Mouse (Mus musculus): Measurements from ENCODE around the gene Ip6k2. TPM values are rescaled to one million over a fixed set of nuclear protein-coding genes. Genes with fewer than 3 reads are reported as not detected.

The Ip6k2 gene
- total and polyA plus RNA-seq, 2 experiments from 2014 or later: 22.1 to 28.9 TPM

DNA sequence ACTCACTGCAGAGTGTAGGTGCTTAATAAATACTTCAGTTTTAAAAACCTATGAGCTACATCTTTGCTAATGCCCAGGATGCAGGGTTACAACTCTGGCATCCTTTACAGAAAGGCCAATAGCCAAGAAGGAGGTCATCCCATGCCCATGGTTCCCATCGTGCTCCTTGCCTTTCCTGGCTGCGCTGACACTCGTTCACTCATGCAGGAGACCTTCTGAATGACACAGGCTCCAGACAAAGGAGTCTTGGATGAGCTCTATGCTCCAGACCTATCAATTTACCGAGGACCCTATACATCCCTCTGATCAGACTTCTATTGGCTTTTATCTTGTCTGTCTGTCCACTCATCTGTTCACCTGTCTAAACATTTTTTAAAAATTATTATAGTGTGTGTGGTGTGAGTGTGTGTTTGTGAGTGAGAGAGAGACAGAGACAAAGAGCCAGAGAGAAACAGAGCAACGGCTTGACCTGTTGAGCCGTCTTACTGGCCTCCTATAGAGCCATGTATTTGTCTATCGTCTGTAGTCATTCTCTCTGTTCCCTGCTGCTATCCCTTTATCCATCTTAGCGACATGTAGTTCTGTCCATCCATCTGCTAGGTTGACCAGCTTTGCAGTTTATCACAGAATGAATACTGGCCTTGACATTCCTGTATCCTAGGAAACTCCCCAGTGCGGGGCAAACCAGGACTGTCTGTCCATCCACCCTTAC is 604 bp upstream of the Ip6k2 start:
- no peaks in the 10 kb centered on the region for H3K27me3 ChIP-seq (ENCODE audit: control insufficient read depth, insufficient read depth, low read length)
- TF ChIP-seq EP300 (IDR thresholded peaks at IDR 0.05; ENCODE audit: low read depth) (no peak), CTCF (IDR thresholded peaks at IDR 0.05; ENCODE audit: low read depth) (no peak)
- 31% methylated on average over 9 of the region's 9 CpGs for WGBS
- no peak overlapping the region for H3K27ac ChIP-seq (ENCODE audit: low read depth)
- H3K36me3 ChIP-seq (replicated peaks; ENCODE audit: control insufficient read depth, insufficient read depth, low read length): peaks cover 4% of the 10 kb centered on the region; the same call in 1 of the 2 replicates
- H3K4me3 ChIP-seq (ENCODE audit: low read depth, low read length): peak overlapping the region; percentile 91
- H3K4me2 ChIP-seq (ENCODE audit: low read depth, low read length): peak overlapping the region; percentile 79
- H3K4me1 ChIP-seq (ENCODE audit: control insufficient read depth, insufficient read depth): peaks cover 25% of the 10 kb centered on the region
- ATAC-seq (ENCODE audit: insufficient read depth, low read depth): no peak
- no peak overlapping the region for H3K9ac ChIP-seq (replicated peaks; ENCODE audit: low read depth, low read length)
- no peak for DNase-seq (ENCODE audit: low spot score)
- no peaks in the 10 kb centered on the region for H3K9me3 ChIP-seq (replicated peaks; ENCODE audit: control insufficient read depth, low read length)

GRCm38 (mm10) chr9:108785416-108785815 is 1.8 kb downstream of the Ip6k2 start:
- Histone ChIP-seq H3K4me2 (ENCODE audit: low read depth, low read length) (peak overlapping the region; percentile 79), H3K9ac (replicated peaks; ENCODE audit: low read depth, low read length) (no peak overlapping the region; the same call in 1 of the 2 replicates), H3K4me1 (ENCODE audit: control insufficient read depth, insufficient read depth) (peaks cover 41% of the 10 kb centered on the region), H3K27me3 (ENCODE audit: control insufficient read depth, insufficient read depth, low read length) (no peaks in the 10 kb centered on the region), H3K36me3 (replicated peaks; ENCODE audit: control insufficient read depth, insufficient read depth, low read length) (peaks cover 4% of the 10 kb centered on the region; the same call in 1 of the 2 replicates), H3K27ac (ENCODE audit: low read depth) (no peak overlapping the region), H3K9me3 (replicated peaks; ENCODE audit: control insufficient read depth, low read length) (no peaks in the 10 kb centered on the region), H3K4me3 (ENCODE audit: low read depth, low read length) (peak overlapping the region; percentile 91; the same call in 1 of the 2 replicates)
- no peak for TF ChIP-seq EP300 (IDR thresholded peaks at IDR 0.05; ENCODE audit: low read depth)
- no peak for TF ChIP-seq CTCF (IDR thresholded peaks at IDR 0.05; ENCODE audit: low read depth)
- DNase-seq (ENCODE audit: low spot score): no peak
- ATAC-seq (ENCODE audit: insufficient read depth, low read depth): no peak

- DNase-seq (ENCODE audit: low spot score) (no peak), ATAC-seq (ENCODE audit: insufficient read depth, low read depth) (no peak)
- no peak for TF ChIP-seq CTCF (IDR thresholded peaks at IDR 0.05; ENCODE audit: low read depth)
- TF ChIP-seq EP300 (IDR thresholded peaks at IDR 0.05; ENCODE audit: low read depth): no peak
- Histone ChIP-seq H3K27me3 (ENCODE audit: control insufficient read depth, insufficient read depth, low read length) (no peaks in the 10 kb centered on the region), H3K36me3 (replicated peaks; ENCODE audit: control insufficient read depth, insufficient read depth, low read length) (peaks cover 4% of the 10 kb centered on the region; the same call in 1 of the 2 replicates), H3K4me2 (ENCODE audit: low read depth, low read length) (no peak overlapping the region), H3K4me3 (ENCODE audit: low read depth, low read length) (no peak overlapping the region), H3K9me3 (replicated peaks; ENCODE audit: control insufficient read depth, low read length) (no peaks in the 10 kb centered on the region), H3K4me1 (ENCODE audit: control insufficient read depth, insufficient read depth) (peaks cover 41% of the 10 kb centered on the region), H3K9ac (replicated peaks; ENCODE audit: low read depth, low read length) (no peak overlapping the region), H3K27ac (ENCODE audit: low read depth) (0 out of 2 replicates have a peak overlapping the region, but pooled peaks have one; percentile 38)
- 46% methylated on average over 1 of the region's 1 CpGs for WGBS
Measured at GRCm38 (mm10) chr9:108786494-108786893, 2.9 kb downstream of the Ip6k2 start.

DNA sequence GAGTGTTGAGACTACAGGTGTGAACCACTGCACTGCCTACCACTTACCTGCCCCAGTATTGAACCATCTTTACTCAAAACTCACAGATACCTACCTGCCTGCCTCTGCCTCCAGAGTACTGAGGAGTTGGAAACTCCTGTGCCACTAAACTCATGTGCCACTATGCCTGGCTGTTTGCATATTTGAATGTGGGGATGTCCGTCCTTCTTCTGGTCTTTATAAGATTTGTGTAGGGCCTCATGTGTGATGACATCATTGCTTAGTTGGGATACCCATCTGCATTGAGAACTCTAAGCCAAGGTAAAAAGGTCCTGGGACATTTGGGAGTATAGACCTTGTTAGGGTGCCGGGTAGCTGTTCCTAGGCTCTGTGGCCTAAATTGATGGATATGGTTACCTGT is 3.5 kb downstream of the Ip6k2 start:
- no peak overlapping the region for H3K9ac ChIP-seq (replicated peaks; ENCODE audit: low read depth, low read length)
- WGBS: 86% methylated on average over 2 of the region's 2 CpGs
- ATAC-seq (ENCODE audit: insufficient read depth, low read depth) (no peak), DNase-seq (ENCODE audit: low spot score) (no peak)
- peaks cover 4% of the 10 kb centered on the region; the same call in 1 of the 2 replicates for H3K36me3 ChIP-seq (replicated peaks; ENCODE audit: control insufficient read depth, insufficient read depth, low read length)
- no peaks in the 10 kb centered on the region for H3K9me3 ChIP-seq (replicated peaks; ENCODE audit: control insufficient read depth, low read length)
- H3K4me1 ChIP-seq (ENCODE audit: control insufficient read depth, insufficient read depth): peaks cover 45% of the 10 kb centered on the region
- no peak overlapping the region for H3K4me3 ChIP-seq (ENCODE audit: low read depth, low read length)
- H3K27me3 ChIP-seq (ENCODE audit: control insufficient read depth, insufficient read depth, low read length): no peaks in the 10 kb centered on the region
- TF ChIP-seq CTCF (IDR thresholded peaks at IDR 0.05; ENCODE audit: low read depth) (no peak), EP300 (IDR thresholded peaks at IDR 0.05; ENCODE audit: low read depth) (no peak)
- no peak overlapping the region for H3K27ac ChIP-seq (ENCODE audit: low read depth)
- H3K4me2 ChIP-seq (ENCODE audit: low read depth, low read length): no peak overlapping the region

GRCm38 (mm10) chr9:108788713-108789112 is 5.1 kb downstream of the Ip6k2 start:
- H3K4me2 ChIP-seq (ENCODE audit: low read depth, low read length): no peak overlapping the region
- no peaks in the 10 kb centered on the region for H3K27me3 ChIP-seq (ENCODE audit: control insufficient read depth, insufficient read depth, low read length)
- H3K9ac ChIP-seq (replicated peaks; ENCODE audit: low read depth, low read length): no peak overlapping the region
- DNase-seq (ENCODE audit: low spot score): no peak
- no peaks in the 10 kb centered on the region for H3K9me3 ChIP-seq (replicated peaks; ENCODE audit: control insufficient read depth, low read length)
- TF ChIP-seq CTCF (IDR thresholded peaks at IDR 0.05; ENCODE audit: low read depth): no peak
- no peak for TF ChIP-seq EP300 (IDR thresholded peaks at IDR 0.05; ENCODE audit: low read depth)
- peaks cover 4% of the 10 kb centered on the region; the same call in 1 of the 2 replicates for H3K36me3 ChIP-seq (replicated peaks; ENCODE audit: control insufficient read depth, insufficient read depth, low read length)
- H3K27ac ChIP-seq (ENCODE audit: low read depth): peak overlapping the region; percentile 26; the same call in 1 of the 2 replicates
- 67% methylated on average over 3 of the region's 3 CpGs for WGBS
- no peak overlapping the region for H3K4me3 ChIP-seq (ENCODE audit: low read depth, low read length)
- ATAC-seq (ENCODE audit: insufficient read depth, low read depth): no peak
- peaks cover 55% of the 10 kb centered on the region for H3K4me1 ChIP-seq (ENCODE audit: control insufficient read depth, insufficient read depth)

Measured in heart, postnatal 0 days (tissue).